Mouse (Mus musculus): Measurements from ENCODE around the gene Nsmce4a. TPM values are rescaled to one million over a fixed set of nuclear protein-coding genes. Genes with fewer than 3 reads are reported as not detected.

The Nsmce4a gene
- polyA plus RNA-seq (2014; fragmentation: Nextera tagmentation; extraction: Ambion mirVana), result 89.6 and 97.3 TPM in 2 replicates

GRCm38 (mm10) chr7:130572821-130573220, at the start of gene Nsmce4a:
Nsmce4a (minus strand) TSS chr7:130573118.
- Histone ChIP-seq H3K4me2 (ENCODE audit: low read depth, low read length) (no peak within 1 kb of the TSS), H3K27ac (ENCODE audit: low read depth, low read length) (no peak within 1 kb of the TSS), H3K4me3 (ENCODE audit: low read depth, low read length) (no peak within 1 kb of the TSS), H3K36me3 (ENCODE audit: control insufficient read depth, insufficient read depth, low read length) (no peaks in the 10 kb centered on the region), H3K27me3 (ENCODE audit: control insufficient read depth, insufficient read depth, low read length) (no peaks in the 10 kb centered on the region), H3K4me1 (ENCODE audit: control insufficient read depth, insufficient read depth, low read length) (no peaks in the 10 kb centered on the region), H3K9me3 (ENCODE audit: control insufficient read depth, low read length) (no peaks in the 10 kb centered on the region), H3K9ac (replicated peaks; ENCODE audit: low read depth, low read length) (no peak within 1 kb of the TSS)
- 92% methylated on average over 6 of the region's 11 CpGs for WGBS
- no peak for ATAC-seq (ENCODE audit: low read depth)

DNA sequence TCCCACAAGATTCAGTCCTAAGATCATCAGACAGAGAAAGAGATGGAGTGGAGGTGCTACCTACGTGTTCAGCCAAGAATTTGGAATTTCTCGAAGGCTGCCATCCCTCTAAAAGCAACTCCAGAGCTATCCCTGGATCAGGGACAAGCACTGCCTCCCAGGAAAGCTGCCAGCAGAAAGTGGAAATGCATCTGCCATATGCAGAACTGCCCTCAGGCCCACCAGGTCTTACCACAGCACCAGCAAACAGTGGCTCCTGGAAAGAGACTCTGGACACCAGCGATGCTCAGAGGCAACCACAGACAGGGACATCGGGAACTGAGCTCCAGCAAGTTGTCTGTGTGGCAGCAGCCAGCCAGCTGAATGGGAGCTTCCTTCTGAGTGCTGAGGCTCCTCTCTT, 49.4 kb upstream of the Nsmce4a start:
- no peak for ATAC-seq (ENCODE audit: low read depth)
- 89% methylated on average over 4 of the region's 4 CpGs for WGBS

GRCm38 (mm10) chr7:130621953-130622352, 49.0 kb upstream of the Nsmce4a start:
- Histone ChIP-seq H3K4me2 (ENCODE audit: low read depth, low read length) (no peak overlapping the region), H3K9me3 (ENCODE audit: control insufficient read depth, low read length) (no peaks in the 10 kb centered on the region), H3K4me1 (ENCODE audit: control insufficient read depth, insufficient read depth, low read length) (no peaks in the 10 kb centered on the region), H3K27me3 (ENCODE audit: control insufficient read depth, insufficient read depth, low read length) (no peaks in the 10 kb centered on the region), H3K36me3 (ENCODE audit: control insufficient read depth, insufficient read depth, low read length) (no peaks in the 10 kb centered on the region), H3K9ac (replicated peaks; ENCODE audit: low read depth, low read length) (no peak overlapping the region), H3K27ac (ENCODE audit: low read depth, low read length) (no peak overlapping the region), H3K4me3 (ENCODE audit: low read depth, low read length) (no peak overlapping the region)
- WGBS, result 60% methylated on average over 3 of the region's 3 CpGs
- ATAC-seq (ENCODE audit: low read depth), result no peak

More for the DNA sequence above, 49.4 kb upstream of the Nsmce4a start:
- no peak overlapping the region for H3K4me2 ChIP-seq (ENCODE audit: low read depth, low read length)
- no peaks in the 10 kb centered on the region for H3K27me3 ChIP-seq (ENCODE audit: control insufficient read depth, insufficient read depth, low read length)
- no peak overlapping the region for H3K4me3 ChIP-seq (ENCODE audit: low read depth, low read length)
- H3K9ac ChIP-seq (replicated peaks; ENCODE audit: low read depth, low read length), result no peak overlapping the region
- no peaks in the 10 kb centered on the region for H3K36me3 ChIP-seq (ENCODE audit: control insufficient read depth, insufficient read depth, low read length)
- H3K4me1 ChIP-seq (ENCODE audit: control insufficient read depth, insufficient read depth, low read length), result no peaks in the 10 kb centered on the region
- no peak overlapping the region for H3K27ac ChIP-seq (ENCODE audit: low read depth, low read length)
- H3K9me3 ChIP-seq (ENCODE audit: control insufficient read depth, low read length), result no peaks in the 10 kb centered on the region

- no peaks in the 10 kb centered on the region for H3K9me3 ChIP-seq (ENCODE audit: control insufficient read depth, low read length)
- no peaks in the 10 kb centered on the region for H3K36me3 ChIP-seq (ENCODE audit: control insufficient read depth, insufficient read depth, low read length)
- 89% methylated on average over 2 of the region's 2 CpGs for WGBS
- H3K9ac ChIP-seq (replicated peaks; ENCODE audit: low read depth, low read length), result no peak overlapping the region
- no peak overlapping the region for H3K27ac ChIP-seq (ENCODE audit: low read depth, low read length)
- no peaks in the 10 kb centered on the region for H3K27me3 ChIP-seq (ENCODE audit: control insufficient read depth, insufficient read depth, low read length)
- H3K4me2 ChIP-seq (ENCODE audit: low read depth, low read length), result no peak overlapping the region
- no peak for ATAC-seq (ENCODE audit: low read depth)
- no peak overlapping the region for H3K4me3 ChIP-seq (ENCODE audit: low read depth, low read length)
- no peaks in the 10 kb centered on the region for H3K4me1 ChIP-seq (ENCODE audit: control insufficient read depth, insufficient read depth, low read length)
Observed at GRCm38 (mm10) chr7:130621068-130621467, 48.1 kb upstream of the Nsmce4a start.

- Histone ChIP-seq H3K27ac (ENCODE audit: low read depth, low read length) (no peak overlapping the region), H3K27me3 (ENCODE audit: control insufficient read depth, insufficient read depth, low read length) (no peaks in the 10 kb centered on the region), H3K4me2 (ENCODE audit: low read depth, low read length) (no peak overlapping the region), H3K36me3 (ENCODE audit: control insufficient read depth, insufficient read depth, low read length) (no peaks in the 10 kb centered on the region), H3K9ac (replicated peaks; ENCODE audit: low read depth, low read length) (no peak overlapping the region), H3K4me1 (ENCODE audit: control insufficient read depth, insufficient read depth, low read length) (no peaks in the 10 kb centered on the region), H3K9me3 (ENCODE audit: control insufficient read depth, low read length) (no peaks in the 10 kb centered on the region), H3K4me3 (ENCODE audit: low read depth, low read length) (no peak overlapping the region)
- no peak for ATAC-seq (ENCODE audit: low read depth)
- WGBS, result 95% methylated on average over 3 of the region's 3 CpGs
Observed at GRCm38 (mm10) chr7:130617591-130617990, 44.7 kb upstream of the Nsmce4a start.

DNA sequence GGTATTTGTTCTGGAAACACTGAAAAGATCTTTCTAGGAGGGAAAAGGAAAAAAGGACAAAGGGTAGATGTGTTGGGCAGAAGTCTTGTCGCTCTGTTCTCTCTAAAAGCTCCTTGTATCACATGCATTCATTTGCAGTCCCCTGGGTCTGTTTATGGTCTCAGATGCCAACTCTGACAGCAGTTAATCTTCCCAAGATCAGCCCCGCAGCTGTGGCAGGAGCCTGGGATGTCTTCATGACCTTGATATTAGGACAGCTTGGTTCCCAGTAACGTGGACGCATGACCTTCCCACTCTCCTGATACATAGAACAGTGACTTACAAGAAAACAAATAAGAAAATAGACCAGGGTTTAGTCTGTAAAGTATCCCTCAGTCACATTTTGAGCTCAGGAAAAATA, 41.1 kb upstream of the Nsmce4a start:
- Histone ChIP-seq H3K4me3 (ENCODE audit: low read depth, low read length) (no peak overlapping the region), H3K27ac (ENCODE audit: low read depth, low read length) (no peak overlapping the region), H3K9ac (replicated peaks; ENCODE audit: low read depth, low read length) (no peak overlapping the region), H3K27me3 (ENCODE audit: control insufficient read depth, insufficient read depth, low read length) (no peaks in the 10 kb centered on the region), H3K36me3 (ENCODE audit: control insufficient read depth, insufficient read depth, low read length) (no peaks in the 10 kb centered on the region), H3K4me1 (ENCODE audit: control insufficient read depth, insufficient read depth, low read length) (no peaks in the 10 kb centered on the region), H3K4me2 (ENCODE audit: low read depth, low read length) (no peak overlapping the region), H3K9me3 (ENCODE audit: control insufficient read depth, low read length) (no peaks in the 10 kb centered on the region)
- no peak for ATAC-seq (ENCODE audit: low read depth)
- whole genome bisulfite sequencing, result 29% methylated on average over 4 of the region's 4 CpGs

- Histone ChIP-seq H3K4me1 (ENCODE audit: control insufficient read depth, insufficient read depth, low read length) (no peaks in the 10 kb centered on the region), H3K4me2 (ENCODE audit: low read depth, low read length) (no peak overlapping the region), H3K27ac (ENCODE audit: low read depth, low read length) (no peak overlapping the region), H3K9me3 (ENCODE audit: control insufficient read depth, low read length) (no peaks in the 10 kb centered on the region), H3K27me3 (ENCODE audit: control insufficient read depth, insufficient read depth, low read length) (no peaks in the 10 kb centered on the region), H3K9ac (replicated peaks; ENCODE audit: low read depth, low read length) (no peak overlapping the region), H3K36me3 (ENCODE audit: control insufficient read depth, insufficient read depth, low read length) (no peaks in the 10 kb centered on the region), H3K4me3 (ENCODE audit: low read depth, low read length) (no peak overlapping the region)
- WGBS, result 57% methylated on average over 4 of the region's 4 CpGs
- ATAC-seq (ENCODE audit: low read depth), result no peak
Observed at GRCm38 (mm10) chr7:130606958-130607357, 34.0 kb upstream of the Nsmce4a start.

- Histone ChIP-seq H3K9ac (replicated peaks; ENCODE audit: low read depth, low read length) (no peak overlapping the region), H3K27ac (ENCODE audit: low read depth, low read length) (no peak overlapping the region), H3K4me3 (ENCODE audit: low read depth, low read length) (no peak overlapping the region), H3K27me3 (ENCODE audit: control insufficient read depth, insufficient read depth, low read length) (no peaks in the 10 kb centered on the region), H3K36me3 (ENCODE audit: control insufficient read depth, insufficient read depth, low read length) (no peaks in the 10 kb centered on the region), H3K9me3 (ENCODE audit: control insufficient read depth, low read length) (no peaks in the 10 kb centered on the region), H3K4me2 (ENCODE audit: low read depth, low read length) (no peak overlapping the region), H3K4me1 (ENCODE audit: control insufficient read depth, insufficient read depth, low read length) (no peaks in the 10 kb centered on the region)
- WGBS, result 35% methylated on average over 6 of the region's 6 CpGs
- ATAC-seq (ENCODE audit: low read depth), result no peak
Observed at GRCm38 (mm10) chr7:130605111-130605510, 32.2 kb upstream of the Nsmce4a start.

- Histone ChIP-seq H3K9ac (replicated peaks; ENCODE audit: low read depth, low read length) (no peak overlapping the region), H3K9me3 (ENCODE audit: control insufficient read depth, low read length) (no peaks in the 10 kb centered on the region), H3K27ac (ENCODE audit: low read depth, low read length) (no peak overlapping the region), H3K4me2 (ENCODE audit: low read depth, low read length) (no peak overlapping the region), H3K4me3 (ENCODE audit: low read depth, low read length) (no peak overlapping the region), H3K36me3 (ENCODE audit: control insufficient read depth, insufficient read depth, low read length) (no peaks in the 10 kb centered on the region), H3K4me1 (ENCODE audit: control insufficient read depth, insufficient read depth, low read length) (no peaks in the 10 kb centered on the region), H3K27me3 (ENCODE audit: control insufficient read depth, insufficient read depth, low read length) (no peaks in the 10 kb centered on the region)
- 83% methylated on average over 2 of the region's 2 CpGs for WGBS
- no peak for ATAC-seq (ENCODE audit: low read depth)
Observed at GRCm38 (mm10) chr7:130604390-130604789, 31.5 kb upstream of the Nsmce4a start.

DNA sequence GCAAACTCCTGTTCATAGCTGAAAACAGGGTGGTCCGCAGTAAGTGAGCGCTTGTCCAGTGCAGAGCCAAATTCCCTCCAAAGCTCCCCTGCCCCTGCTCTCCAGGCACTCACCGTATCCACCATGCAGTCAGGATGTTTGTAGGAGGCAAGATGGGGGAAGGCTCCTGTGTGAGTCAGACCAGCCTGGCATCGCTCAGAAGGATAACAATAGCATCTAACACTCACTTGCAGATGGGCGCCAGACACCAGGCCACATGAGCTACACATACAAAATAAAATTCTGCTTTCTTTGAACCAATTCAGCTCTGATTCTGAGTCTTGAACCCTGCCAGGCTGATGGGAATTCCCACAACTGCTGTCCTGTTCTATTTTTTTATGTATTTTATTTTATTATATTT, 30.6 kb upstream of the Nsmce4a start:
- Histone ChIP-seq H3K9ac (replicated peaks; ENCODE audit: low read depth, low read length) (no peak overlapping the region), H3K27ac (ENCODE audit: low read depth, low read length) (no peak overlapping the region), H3K27me3 (ENCODE audit: control insufficient read depth, insufficient read depth, low read length) (no peaks in the 10 kb centered on the region), H3K4me3 (ENCODE audit: low read depth, low read length) (no peak overlapping the region), H3K9me3 (ENCODE audit: control insufficient read depth, low read length) (no peaks in the 10 kb centered on the region), H3K36me3 (ENCODE audit: control insufficient read depth, insufficient read depth, low read length) (no peaks in the 10 kb centered on the region), H3K4me2 (ENCODE audit: low read depth, low read length) (no peak overlapping the region), H3K4me1 (ENCODE audit: control insufficient read depth, insufficient read depth, low read length) (no peaks in the 10 kb centered on the region)
- no peak for ATAC-seq (ENCODE audit: low read depth)
- WGBS, result 89% methylated on average over 5 of the region's 5 CpGs
